Mouse (Mus musculus): ENCODE data around the gene Upp1. TPM values are rescaled to one million over a fixed set of nuclear protein-coding genes. Genes with fewer than 3 reads are reported as not detected.

The Upp1 gene
- polyA plus RNA-seq, 1 experiment, result 8.5 TPM

DNA sequence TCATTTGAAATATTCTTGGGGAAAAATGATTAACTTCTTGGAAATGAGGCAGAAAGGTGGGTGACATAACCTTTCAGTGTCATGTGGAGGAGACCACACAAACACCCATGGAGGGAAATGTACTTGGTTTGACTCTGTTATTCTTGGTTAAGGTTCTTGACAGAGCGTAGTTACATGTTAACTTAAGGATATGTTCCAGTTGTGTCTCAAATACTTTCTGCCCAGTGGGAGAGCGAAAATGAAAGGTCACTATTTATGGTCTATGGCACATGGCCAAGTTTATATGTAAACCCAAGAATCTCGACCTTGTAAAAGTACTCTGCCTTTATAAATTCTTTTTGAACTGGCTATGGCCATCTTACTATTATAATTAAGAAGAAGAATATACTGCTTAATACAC, 42.0 kb downstream of the Upp1 start:
- DNase-seq (ENCODE audit: low read depth), result no peak

DNA sequence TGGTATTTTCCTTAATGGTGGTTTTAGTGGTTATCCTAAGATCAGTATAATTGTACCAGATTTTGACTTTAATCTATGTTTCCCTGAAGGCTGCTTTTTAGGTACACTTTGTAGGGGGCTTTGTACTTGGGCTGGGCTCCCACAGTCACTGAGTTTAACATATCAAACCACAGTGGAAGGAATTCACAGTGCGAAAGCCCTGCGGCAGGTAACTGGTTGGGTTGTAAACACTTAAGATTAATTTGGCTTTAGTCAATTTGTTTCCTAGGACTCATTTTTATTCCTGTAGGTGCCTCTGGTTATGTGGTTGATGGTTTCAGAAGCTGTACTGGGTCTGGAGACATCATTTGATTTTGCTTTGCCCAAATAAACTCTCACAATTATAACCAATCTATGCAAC, 49.4 kb downstream of the Upp1 start:
- no peak for DNase-seq (ENCODE audit: low read depth)

DNA sequence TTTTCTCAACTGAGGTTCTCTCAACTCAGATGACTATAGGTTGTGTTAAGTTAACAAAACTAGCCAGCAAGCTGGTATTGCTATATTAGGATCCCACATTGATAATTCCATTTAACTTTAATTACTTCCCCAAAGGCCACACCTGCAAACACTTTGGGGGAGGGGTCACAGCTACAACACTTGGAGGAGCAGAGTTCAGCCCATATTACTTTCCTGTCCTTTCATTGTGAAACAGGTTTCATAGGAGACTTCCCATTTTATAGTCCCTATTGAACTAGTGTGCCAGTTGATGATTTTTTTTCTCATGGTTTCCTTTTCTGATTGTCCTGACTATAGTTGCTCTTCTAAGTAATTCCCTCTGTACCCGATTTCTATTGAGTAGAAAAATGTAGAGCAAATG, 63.6 kb downstream of the Upp1 start:
- DNase-seq (ENCODE audit: low read depth), result no peak

Other genes starting within 250 kb of the Upp1 start
- 0.07 and 3.4 TPM in 2 replicates for gene Pkd1l1, start 144.8 kb upstream of the Upp1 start, polyA plus RNA-seq (2012; rRNA removed)
- 6.1 and 6.8 TPM in 2 replicates for gene Hus1, start 106.9 kb upstream of the Upp1 start, polyA plus RNA-seq (2012; rRNA removed)
- 0.93 and 1.9 TPM in 2 replicates for gene Gm11992, start 69.5 kb upstream of the Upp1 start, polyA plus RNA-seq (2012; rRNA removed)
- gene Sun3, start 69.1 kb upstream of the Upp1 start, polyA plus RNA-seq (2012; rRNA removed), result 0.20 TPM in 1 of 2 replicates, not detected in the other
- under 0.01 and 0.04 TPM in 2 replicates for gene Abca13, start 73.8 kb downstream of the Upp1 start, polyA plus RNA-seq (2012; rRNA removed)